In genomic region chr8:124141681-124142391, GRCm38 (mm10) we compare ENCODE assay signal across 10 mouse cellular contexts.
DNase-seq lines count a peak whose midpoint lies in the region; ATAC-seq and TF ChIP-seq lines count a peak whose summit lies in the region.
"Had no signal": no experiment of that assay in that cellular context is flagged by ENCODE, and none has a peak within 500 bp of the region (broad histone marks: within the 10 kb centered on the region; RNA-seq: fewer than 3 reads in every experiment).

No protein-coding gene starts in this region.

- peak overlapping the region; percentile 74 for H3K27ac ChIP-seq in hindbrain, embryonic 15.5 days (replicated peaks)
- no peak overlapping the region for H3K27ac ChIP-seq in thymus, adult 2 months (ENCODE audit: control insufficient read depth, insufficient read depth, low read length)
- H3K27ac ChIP-seq: embryonic facial prominence, embryonic 13.5 days; liver, embryonic 15.5 days had no signal

- H3K9me3 ChIP-seq in hindbrain, embryonic 15.5 days = no peaks in the 10 kb centered on the region
- H3K9me3 ChIP-seq: embryonic facial prominence, embryonic 13.5 days; liver, embryonic 15.5 days had no signal

- DNase-seq in ovary, adult 18-20 months (ENCODE audit: low spot score) = peak; percentile 82
- DNase-seq in ovary, postnatal 14 days (ENCODE audit: low spot score) = no peak
- peak; percentile 34 for DNase-seq in right cerebral cortex, postnatal 25 days
- no peak for DNase-seq in kidney, adult 8-10 months
- no peak for DNase-seq in gastrocnemius, postnatal 25 days
- DNase-seq in thymus, adult 2 months = no peak

- H3K4me1 ChIP-seq in hindbrain, embryonic 15.5 days (replicated peaks) = peaks cover 47% of the 10 kb centered on the region
- H3K4me1 ChIP-seq in thymus, adult 2 months (replicated peaks; ENCODE audit: control insufficient read depth, insufficient read depth, low read length) = no peaks in the 10 kb centered on the region
- H3K4me1 ChIP-seq: liver, embryonic 15.5 days had no signal

- TF ChIP-seq CTCF in thymus, adult 2 months (IDR thresholded peaks at IDR 0.05; ENCODE audit: borderline replicate concordance, control insufficient read depth, extremely low read depth, insufficient read depth, low read length, poor library complexity) = no peak

- no peaks in the 10 kb centered on the region for H3K36me3 ChIP-seq in hindbrain, embryonic 15.5 days
- no peaks in the 10 kb centered on the region for H3K36me3 ChIP-seq in thymus, adult 2 months (ENCODE audit: control insufficient read depth, insufficient read depth, low read length)
- H3K36me3 ChIP-seq: embryonic facial prominence, embryonic 13.5 days; liver, embryonic 15.5 days had no signal

- H3K4me3 ChIP-seq in hindbrain, embryonic 15.5 days = no peak overlapping the region
- H3K4me3 ChIP-seq in thymus, adult 2 months (ENCODE audit: control insufficient read depth, insufficient read depth, low read length) = no peak overlapping the region
- H3K4me3 ChIP-seq: embryonic facial prominence, embryonic 13.5 days; liver, embryonic 15.5 days had no signal

- TF ChIP-seq POLR2A in thymus, adult 2 months (IDR thresholded peaks at IDR 0.05; ENCODE audit: control insufficient read depth, extremely low read depth, insufficient read depth, low read length, poor library complexity) = no peak

- H3K27me3 ChIP-seq in hindbrain, embryonic 15.5 days = no peaks in the 10 kb centered on the region
- no peaks in the 10 kb centered on the region for H3K27me3 ChIP-seq in thymus, adult 2 months (ENCODE audit: control insufficient read depth, insufficient read depth, low read length)
- H3K27me3 ChIP-seq: embryonic facial prominence, embryonic 13.5 days; liver, embryonic 15.5 days had no signal

- ATAC-seq in cerebellum, adult (ENCODE audit: insufficient number of reproducible peaks, low FRiP score, low TSS enrichment) = peak; percentile 90
- ATAC-seq in hindbrain, embryonic 15.5 days (ENCODE audit: low FRiP score, low read depth) = no peak

- 44% methylated on average over 9 of the region's 9 CpGs for WGBS in hindbrain, embryonic 15.5 days
- 91% methylated on average over 9 of the region's 9 CpGs for WGBS in thymus, adult 2 months

- H3K9ac ChIP-seq in hindbrain, embryonic 15.5 days = no peak overlapping the region
- H3K9ac ChIP-seq: embryonic facial prominence, embryonic 13.5 days; liver, embryonic 15.5 days had no signal

- H3K4me2 ChIP-seq in hindbrain, embryonic 15.5 days = no peak overlapping the region
- H3K4me2 ChIP-seq: embryonic facial prominence, embryonic 13.5 days; liver, embryonic 15.5 days had no signal

Comparison
In these comparisons a context has a peak if more than half of its experiments do, and no peak if none do; other contexts are left out.
1. DNase-seq: peak in ovary, adult 18-20 months (single experiment) and right cerebral cortex, postnatal 25 days (single experiment); none in ovary, postnatal 14 days (single experiment), kidney, adult 8-10 months (0 of 2), gastrocnemius, postnatal 25 days (single experiment) and thymus, adult 2 months (single experiment).